Mouse (Mus musculus) testis, adult 2 months (tissue): ENCODE data around the gene Alkal2. TPM values are rescaled to one million over a fixed set of nuclear protein-coding genes. Genes with fewer than 3 reads are reported as not detected.

Experiments
- H3K27ac ChIP-seq: fragments of 200-500 bp; 2 replicates; pipeline ENCODE4 v1.5.1; 2012; ENCODE audit warnings: low read depth, low read length; ENCODE audit not compliant: control insufficient read depth, insufficient read depth
- H3K27me3 ChIP-seq: fragments of 200-500 bp; 2 replicates; pipeline ENCODE4 v1.6.1; 2012; ENCODE audit warnings: mild to moderate bottlenecking, low read length, moderate library complexity; ENCODE audit not compliant: control insufficient read depth, insufficient read depth
- H3K36me3 ChIP-seq: fragments of 200-500 bp; 2 replicates; pipeline ENCODE4 v1.6.1; 2012; ENCODE audit warnings: mild to moderate bottlenecking, low read length; ENCODE audit not compliant: control insufficient read depth, insufficient read depth
- H3K4me1 ChIP-seq: fragments of 200-500 bp; 2 replicates; pipeline ENCODE4 v1.6.1; 2012; ENCODE audit warnings: low read length; ENCODE audit not compliant: control insufficient read depth, insufficient read depth
- H3K4me3 ChIP-seq: fragments of 200-500 bp; 2 replicates; pipeline ENCODE4 v1.5.1; 2012; ENCODE audit warnings: low read depth, mild to moderate bottlenecking, low read length, moderate library complexity, mixed read lengths; ENCODE audit not compliant: control insufficient read depth
- CTCF ChIP-seq: fragments of 200-500 bp; IDR thresholded peaks from 2 replicates; pipeline ENCODE4 v1.5.1; 2012; ENCODE audit warnings: low read depth, mild to moderate bottlenecking, inconsistent platforms, low read length, moderate library complexity; ENCODE audit not compliant: control insufficient read depth, insufficient read depth, insufficient replicate concordance
- POLR2A ChIP-seq: fragments of 200-500 bp; IDR thresholded peaks from 2 replicates; pipeline ENCODE4 v1.6.1; 2012; ENCODE audit warnings: low read depth, mild to moderate bottlenecking, inconsistent platforms, low read length, moderate library complexity; ENCODE audit not compliant: control insufficient read depth
- polyA plus RNA-seq: library from polyadenylated mRNA; depleted of rRNA; stranded (reverse); fragments of >200 nt; gene quantifications from 2 replicates; pipeline ENCODE4 v1.2.3, GENCODE M21; 2012; rRNA removed

Gene Alkal2
- polyA plus RNA-seq, result not detected in 2 replicates

DNA sequence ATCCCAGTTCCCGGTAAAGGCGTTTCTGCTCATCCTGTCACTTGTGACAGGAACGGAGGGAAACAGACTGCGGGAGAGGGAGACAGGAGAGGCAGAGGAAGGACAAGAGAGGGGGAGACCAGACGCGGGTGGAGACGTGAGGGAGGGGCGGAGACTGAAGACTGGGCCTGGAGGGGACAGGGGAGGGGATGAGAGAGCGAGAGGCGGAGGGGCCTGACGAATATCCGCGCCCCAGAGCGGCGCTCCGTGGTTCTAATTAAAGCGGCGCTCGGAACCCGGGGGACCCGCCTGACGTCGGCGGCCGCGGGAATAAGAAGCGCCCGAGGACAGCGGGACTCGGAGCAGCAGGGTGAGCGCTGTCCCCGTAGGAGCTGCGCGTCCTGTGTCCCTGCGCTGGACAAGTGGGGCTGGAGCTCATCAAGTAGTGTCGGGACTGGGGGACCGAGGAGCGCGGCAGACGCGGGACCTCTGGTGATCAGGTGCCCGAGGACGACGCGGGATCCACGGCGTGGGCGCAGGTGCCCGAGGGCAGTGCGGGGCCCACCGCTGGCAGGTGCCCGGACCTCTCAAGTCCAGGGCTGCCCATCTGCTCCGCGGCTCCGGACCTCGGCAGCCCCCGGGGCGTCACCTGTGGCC lies at the start of gene Alkal2:
TSS of gene Alkal2 (plus strand) at position 337 of the 636 bp plus-strand sequence.
- Histone ChIP-seq H3K4me1 (peaks cover 7% of the 10 kb centered on the region), H3K36me3 (no peaks in the 10 kb centered on the region), H3K4me3 (peak within 1 kb of the TSS; percentile 26; the same call in 1 of the 2 replicates), H3K27me3 (no peaks in the 10 kb centered on the region), H3K27ac (no peak within 1 kb of the TSS)
- TF ChIP-seq CTCF (no peak), POLR2A (no peak)

DNA sequence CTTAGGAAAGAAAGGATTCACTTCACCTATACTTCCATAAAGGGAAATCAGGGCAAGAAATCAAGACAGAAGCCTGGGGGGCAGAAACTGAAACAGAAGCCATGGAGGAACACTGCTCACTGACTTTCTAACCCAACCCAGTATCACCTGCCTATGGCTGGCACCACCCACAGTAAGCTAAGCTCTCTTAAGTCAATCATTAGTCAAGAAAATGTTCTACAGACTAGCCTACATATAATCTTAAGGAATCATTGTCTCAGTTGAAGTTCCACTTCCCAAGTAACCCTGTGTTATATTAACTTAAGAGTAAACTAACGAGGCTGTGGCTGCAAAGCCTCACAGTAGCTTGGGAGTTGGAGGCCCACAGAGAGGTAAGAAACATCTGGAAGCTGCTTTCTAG lies 35.6 kb upstream of the Alkal2 start:
- H3K4me1 ChIP-seq, result no peaks in the 10 kb centered on the region; the same call in 1 of the 2 replicates
- H3K4me3 ChIP-seq, result no peak overlapping the region
- H3K36me3 ChIP-seq, result no peaks in the 10 kb centered on the region
- TF ChIP-seq CTCF (no peak), POLR2A (no peak)
- H3K27ac ChIP-seq, result no peak overlapping the region
- H3K27me3 ChIP-seq, result no peaks in the 10 kb centered on the region

DNA sequence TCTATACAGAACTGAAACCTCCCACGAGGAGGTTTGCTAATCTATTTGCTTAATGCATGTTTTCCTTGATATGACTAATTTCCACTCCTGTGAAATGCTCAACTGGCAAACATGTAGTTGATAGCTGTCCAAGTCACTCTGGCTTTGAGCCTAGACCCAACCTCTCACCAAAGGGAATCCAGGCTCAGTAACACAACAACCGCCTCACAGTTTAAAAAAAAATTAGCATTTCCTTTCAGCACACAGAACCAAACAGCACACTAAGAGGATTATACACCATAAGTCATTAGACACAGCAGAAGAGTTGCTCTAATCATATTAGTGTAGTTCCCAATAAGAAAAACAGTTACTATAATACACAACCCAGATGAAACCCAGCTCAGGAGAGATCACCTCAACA lies 33.2 kb upstream of the Alkal2 start:
- no peak for TF ChIP-seq CTCF
- no peak for TF ChIP-seq POLR2A
- Histone ChIP-seq H3K4me3 (no peak overlapping the region), H3K27me3 (no peaks in the 10 kb centered on the region), H3K27ac (no peak overlapping the region), H3K4me1 (no peaks in the 10 kb centered on the region; the same call in 1 of the 2 replicates), H3K36me3 (no peaks in the 10 kb centered on the region)

DNA sequence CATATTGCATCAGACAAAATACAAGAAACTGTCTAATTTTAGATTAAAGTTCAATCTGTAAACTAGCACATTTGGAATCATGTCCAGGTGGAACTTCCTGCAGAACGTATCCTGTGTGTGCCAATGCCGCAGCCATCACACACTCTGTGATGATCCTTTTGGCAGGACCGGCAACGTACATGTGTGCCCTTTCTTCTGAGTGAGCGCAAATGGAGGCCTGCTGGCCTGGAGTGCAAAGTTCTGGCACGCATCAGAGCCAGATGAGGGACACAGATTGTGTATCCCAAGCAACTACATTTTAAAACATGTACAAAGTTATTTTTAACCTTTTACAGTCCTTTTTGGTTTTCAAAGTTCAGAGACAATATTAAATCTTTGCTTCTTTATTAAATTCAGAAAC lies 32.3 kb upstream of the Alkal2 start:
- H3K36me3 ChIP-seq, result no peaks in the 10 kb centered on the region
- TF ChIP-seq POLR2A (no peak), CTCF (no peak)
- H3K27me3 ChIP-seq, result no peaks in the 10 kb centered on the region
- H3K4me3 ChIP-seq, result no peak overlapping the region
- H3K27ac ChIP-seq, result no peak overlapping the region
- no peaks in the 10 kb centered on the region; the same call in 1 of the 2 replicates for H3K4me1 ChIP-seq

DNA sequence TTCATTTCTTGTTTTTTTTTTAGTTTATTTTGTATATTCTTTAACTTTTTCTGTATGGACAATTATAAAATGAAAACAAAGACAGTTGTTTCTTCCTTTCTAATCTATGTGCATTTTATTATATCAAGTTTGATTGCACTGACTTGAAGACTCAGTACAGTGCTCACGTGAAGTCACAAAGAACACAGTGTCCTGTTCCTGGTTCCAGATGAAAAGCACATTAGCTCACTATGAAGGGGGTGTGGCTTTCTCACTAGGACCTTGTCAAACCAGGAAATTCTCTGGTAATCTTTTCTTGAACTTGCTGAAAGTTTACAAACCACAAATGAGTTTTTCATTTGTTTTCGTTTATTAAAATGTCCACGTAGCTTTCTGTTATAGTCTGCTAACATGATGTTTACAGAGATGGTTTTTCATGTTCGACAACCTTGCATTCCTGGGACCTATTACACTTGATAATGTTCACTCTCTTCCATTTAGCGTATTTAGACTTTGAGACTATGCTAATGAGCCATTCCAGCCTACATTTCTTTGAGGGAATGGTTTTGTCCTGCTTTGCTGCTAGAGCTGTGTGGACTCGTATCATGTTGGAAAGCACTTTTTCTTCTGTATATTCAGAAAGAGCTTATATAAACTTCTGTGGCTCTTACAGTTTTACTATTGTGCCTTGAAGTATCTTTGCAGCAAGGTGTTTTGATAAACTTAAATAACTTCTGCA lies 28.5 kb upstream of the Alkal2 start:
- Histone ChIP-seq H3K27ac (no peak overlapping the region), H3K36me3 (no peaks in the 10 kb centered on the region), H3K4me3 (no peak overlapping the region), H3K4me1 (no peaks in the 10 kb centered on the region; the same call in 1 of the 2 replicates), H3K27me3 (no peaks in the 10 kb centered on the region)
- no peak for TF ChIP-seq CTCF
- no peak for TF ChIP-seq POLR2A

DNA sequence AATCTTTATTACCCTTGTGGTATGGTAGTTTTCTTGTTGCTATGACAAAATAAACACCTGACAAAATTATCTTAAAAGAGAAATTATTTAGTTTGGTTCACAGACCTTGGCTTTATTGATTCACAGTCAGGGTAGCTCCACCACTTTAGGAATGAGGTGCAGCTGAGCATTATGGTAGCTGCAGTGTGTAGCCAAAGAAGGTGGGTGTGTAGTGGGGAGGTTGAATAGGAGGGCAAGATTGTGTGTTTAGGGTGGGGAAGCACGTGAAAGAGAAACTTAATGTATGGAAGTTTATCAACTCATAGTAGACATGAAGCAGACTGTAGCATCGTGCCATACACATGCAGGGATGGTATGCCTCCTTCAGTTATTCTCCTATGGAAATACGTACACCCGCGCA lies 27.9 kb upstream of the Alkal2 start:
- Histone ChIP-seq H3K4me3 (no peak overlapping the region), H3K27ac (no peak overlapping the region), H3K27me3 (no peaks in the 10 kb centered on the region), H3K36me3 (no peaks in the 10 kb centered on the region), H3K4me1 (no peaks in the 10 kb centered on the region; the same call in 1 of the 2 replicates)
- TF ChIP-seq POLR2A (no peak), CTCF (no peak)

DNA sequence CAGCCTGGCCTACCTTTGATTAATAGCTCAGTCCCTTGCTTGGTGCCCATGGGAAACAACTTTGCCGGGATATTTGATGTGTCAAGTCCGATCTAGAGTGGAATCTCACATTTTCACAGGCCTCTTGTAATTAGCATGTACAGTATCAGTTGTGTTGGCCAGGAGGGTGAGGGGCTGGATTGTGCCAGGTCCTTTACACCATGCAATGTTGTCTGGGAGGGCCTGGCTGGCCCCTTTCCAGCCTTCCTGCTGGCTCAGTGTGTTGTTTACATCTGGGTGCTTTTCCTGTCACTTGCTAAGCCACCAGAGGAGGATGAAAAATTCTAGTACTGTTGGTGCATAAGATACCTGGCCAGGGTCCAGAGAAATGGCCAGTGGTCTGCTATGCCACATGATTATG lies 19.8 kb upstream of the Alkal2 start:
- H3K4me1 ChIP-seq, result no peaks in the 10 kb centered on the region
- H3K27me3 ChIP-seq, result no peaks in the 10 kb centered on the region
- TF ChIP-seq CTCF, result no peak
- no peak for TF ChIP-seq POLR2A
- H3K36me3 ChIP-seq, result no peaks in the 10 kb centered on the region
- H3K27ac ChIP-seq, result no peak overlapping the region
- no peak overlapping the region for H3K4me3 ChIP-seq
